Mouse (Mus musculus): ENCODE results near the gene Sema3c.

DNA sequence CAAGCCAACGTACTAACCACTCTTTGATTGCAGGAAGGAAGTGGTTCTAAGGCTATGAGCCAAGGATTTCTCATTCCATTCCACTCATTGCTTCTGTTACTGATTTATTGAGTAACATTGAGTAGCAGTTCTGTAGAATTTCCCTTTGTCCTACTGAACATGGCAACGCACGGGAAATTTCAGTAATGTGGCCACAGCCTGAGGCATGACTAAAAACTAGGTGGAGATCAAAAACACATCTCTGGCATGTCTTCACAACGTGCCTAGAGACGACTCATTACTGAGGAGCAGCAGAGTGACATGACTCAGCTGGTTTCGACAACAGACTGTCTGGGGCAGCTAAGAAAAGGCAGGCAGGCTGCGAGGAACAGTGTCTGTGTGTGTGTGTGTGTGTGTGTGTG is 18.0 kb upstream of the Sema3c start:
- TF ChIP-seq POLR2A (IDR thresholded peaks at IDR 0.05; ENCODE audit: borderline replicate concordance, extremely low read depth, low read depth, low read length) = no peak
- no peak for TF ChIP-seq CTCF (IDR thresholded peaks at IDR 0.05; ENCODE audit: insufficient read depth, low read length)
